Mouse (Mus musculus): ENCODE results near the gene Zc3h7a. TPM values are rescaled to one million over a fixed set of nuclear protein-coding genes. Genes with fewer than 3 reads are reported as not detected.
"Not testable (repeated sequence)": the region's sequence is repeated elsewhere in the genome, so short reads cannot be mapped to it uniquely, and the experiment has no call there.

Zc3h7a gene
- polyA plus RNA-seq, 1 experiment from 2014 or later = 22.5 TPM

DNA sequence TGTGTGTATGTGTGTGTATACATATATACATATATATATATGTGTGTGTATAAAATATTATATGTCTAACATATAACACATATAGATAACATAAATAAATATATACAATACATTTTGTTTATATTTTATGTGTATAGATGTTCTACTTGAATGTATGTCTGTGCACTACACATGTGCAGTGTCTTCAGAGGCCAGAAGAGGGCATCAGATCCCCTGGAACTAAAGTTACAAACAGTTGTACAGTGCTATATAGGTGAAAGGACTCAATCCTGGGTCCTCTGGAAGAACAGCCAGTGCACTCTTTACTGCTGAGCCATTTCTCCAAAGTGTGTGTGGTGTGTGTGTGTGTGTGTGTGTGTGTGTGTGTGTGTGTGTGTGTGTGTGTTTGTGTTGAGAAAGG is 21.7 kb downstream of the Zc3h7a start:
- Histone ChIP-seq H3K4me3 (ENCODE audit: low read depth, low read length) (no peak overlapping the region), H3K4me1 (ENCODE audit: insufficient read depth) (no peaks in the 10 kb centered on the region), H3K36me3 (replicated peaks; ENCODE audit: insufficient read depth, low read length) (peaks cover 82% of the 10 kb centered on the region), H3K9ac (replicated peaks) (no peak overlapping the region), H3K4me2 (ENCODE audit: low read depth, low read length) (no peak overlapping the region), H3K9me3 (ENCODE audit: low read length) (0 out of 2 replicates have a peak, but pooled peaks cover 2% of the 10 kb centered on the region), H3K27me3 (ENCODE audit: insufficient read depth, low read length) (no peaks in the 10 kb centered on the region), H3K27ac (ENCODE audit: low read depth) (no peak overlapping the region)
- no peak for ATAC-seq
- DNase-seq = no peak
- TF ChIP-seq EP300 (IDR thresholded peaks at IDR 0.05; ENCODE audit: low read depth) (no peak), CTCF (IDR thresholded peaks at IDR 0.05; ENCODE audit: low read depth) (peak; percentile 44)

- H3K9me3 ChIP-seq (ENCODE audit: low read length); H3K27me3 ChIP-seq (ENCODE audit: insufficient read depth, low read length); H3K27ac ChIP-seq (ENCODE audit: low read depth); H3K4me2 ChIP-seq (ENCODE audit: low read depth, low read length); H3K4me1 ChIP-seq (ENCODE audit: insufficient read depth); DNase-seq; H3K4me3 ChIP-seq (ENCODE audit: low read depth, low read length); H3K9ac ChIP-seq (replicated peaks); ATAC-seq: not testable (repeated sequence)
- WGBS (ENCODE audit: insufficient replicate concordance) = 35% methylated on average over 53 of the region's 56 CpGs
- peaks cover 77% of the 10 kb centered on the region for H3K36me3 ChIP-seq (replicated peaks; ENCODE audit: insufficient read depth, low read length)
Observed at GRCm38 (mm10) chr16:11143706-11144483, 32.3 kb downstream of the Zc3h7a start.

DNA sequence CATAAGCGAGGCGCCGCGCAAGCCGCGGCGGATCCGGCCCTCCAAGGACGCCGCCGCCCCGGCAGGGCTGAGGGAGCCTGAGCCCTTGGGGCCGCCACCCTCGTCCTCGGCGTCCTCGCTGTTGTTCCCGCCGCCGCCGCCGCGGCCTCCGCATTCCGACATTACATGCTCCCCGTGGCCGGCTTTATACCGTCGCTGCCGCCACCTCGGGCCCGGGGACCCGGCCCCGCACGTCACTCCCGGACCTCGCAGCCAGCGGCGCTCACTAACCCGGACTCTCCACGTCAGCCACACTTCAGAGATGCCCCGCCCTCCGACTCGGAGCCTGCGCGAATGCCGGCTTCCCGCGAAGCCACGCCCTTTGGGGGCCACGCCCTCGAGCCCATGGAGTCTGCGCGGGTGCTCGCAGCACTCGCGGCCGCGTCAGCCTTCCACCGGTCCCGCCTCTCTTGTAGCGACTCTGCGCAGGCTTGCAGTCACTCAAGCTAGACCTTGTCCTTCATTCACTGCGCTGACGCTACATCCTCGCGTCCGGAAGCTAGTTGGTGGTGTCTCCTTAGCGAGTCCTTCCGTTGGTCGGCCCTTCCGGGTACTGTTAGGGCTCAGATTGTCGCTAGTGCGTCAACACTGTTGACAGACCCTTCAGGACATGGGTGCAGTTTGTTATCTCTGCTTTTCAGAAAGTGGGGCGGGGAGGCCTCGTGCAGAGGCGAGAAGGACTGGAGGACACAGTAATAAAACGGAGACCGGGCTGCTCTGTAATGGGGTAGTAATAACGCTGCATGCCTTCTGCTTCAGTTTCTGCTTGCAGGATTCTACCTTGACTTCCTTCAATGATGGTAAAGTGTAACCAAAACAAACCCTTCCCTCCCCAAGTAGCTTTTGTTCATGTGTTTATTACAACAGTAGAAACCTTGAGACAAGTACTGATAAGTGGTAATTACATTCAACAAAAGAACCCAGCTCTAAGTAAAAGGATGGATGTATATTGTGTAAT is 41.5 kb downstream of the Zc3h7a start, which contains the start of gene Txndc11:
Gene Txndc11, minus strand, starts transcription at position 303 of the 997 bp plus-strand sequence.
- Histone ChIP-seq H3K27ac (ENCODE audit: low read depth) (peak within 1 kb of the TSS; percentile 99), H3K36me3 (replicated peaks; ENCODE audit: insufficient read depth, low read length) (peaks cover 26% of the 10 kb centered on the region), H3K9ac (replicated peaks) (peak within 1 kb of the TSS; percentile 99), H3K4me3 (ENCODE audit: low read depth, low read length) (peak within 1 kb of the TSS; percentile 95), H3K4me1 (ENCODE audit: insufficient read depth) (peaks cover 17% of the 10 kb centered on the region), H3K9me3 (ENCODE audit: low read length) (no peaks in the 10 kb centered on the region), H3K27me3 (ENCODE audit: insufficient read depth, low read length) (no peaks in the 10 kb centered on the region), H3K4me2 (ENCODE audit: low read depth, low read length) (peak within 1 kb of the TSS; percentile 90)
- TF ChIP-seq CTCF (IDR thresholded peaks at IDR 0.05; ENCODE audit: low read depth) (no peak), EP300 (IDR thresholded peaks at IDR 0.05; ENCODE audit: low read depth) (peak; percentile 67)
- DNase-seq = peak; percentile 100
- under 1% methylated on average over 77 of the region's 80 CpGs for WGBS (ENCODE audit: insufficient replicate concordance)
- peak; percentile 96 for ATAC-seq

DNA sequence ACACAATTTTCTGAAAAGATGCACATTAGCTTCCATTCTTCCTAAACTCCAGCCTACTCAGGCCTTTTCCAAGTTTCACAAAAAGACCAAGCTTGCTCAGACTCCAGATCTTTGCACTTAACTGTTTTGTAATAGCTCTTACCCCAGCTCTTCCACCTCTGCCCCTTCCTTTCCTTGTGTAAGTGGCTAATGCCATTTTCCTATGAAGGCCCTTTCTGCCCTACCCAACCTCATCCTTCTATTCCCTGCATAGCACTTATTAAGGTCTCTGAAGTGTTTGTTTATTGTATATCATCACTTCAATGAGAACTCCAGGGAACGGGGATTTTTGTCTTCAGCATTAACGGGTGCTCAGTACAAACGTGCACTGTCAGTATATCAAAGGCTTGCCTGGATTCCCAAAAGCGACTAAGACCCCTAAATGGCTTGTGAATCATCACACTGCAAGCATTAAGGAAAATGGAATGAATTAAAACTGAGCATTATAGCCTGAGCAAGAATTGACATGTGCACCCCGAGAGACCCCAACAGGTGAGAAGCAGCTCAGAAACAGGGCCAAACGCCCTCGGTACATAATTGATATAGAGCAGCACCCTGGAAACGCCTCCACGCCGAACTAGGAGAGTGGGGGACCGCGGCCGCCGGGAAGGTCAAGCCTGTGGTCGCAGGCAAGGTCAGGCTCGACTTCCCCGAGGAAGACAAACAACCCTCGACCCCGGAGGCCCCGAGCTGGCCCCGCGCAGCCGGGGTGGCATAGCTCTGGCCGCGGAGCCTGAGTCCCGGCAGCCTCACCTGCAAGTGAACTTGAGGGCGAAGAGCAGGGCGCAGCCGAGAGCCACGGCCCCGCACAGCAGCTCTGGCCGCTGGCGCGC is 42.5 kb downstream of the Zc3h7a start:
- under 1% methylated on average over 29 of the region's 34 CpGs for WGBS (ENCODE audit: insufficient replicate concordance)
- Histone ChIP-seq H3K27ac (ENCODE audit: low read depth) (peak overlapping the region; percentile 99), H3K9me3 (ENCODE audit: low read length) (no peaks in the 10 kb centered on the region), H3K4me3 (ENCODE audit: low read depth, low read length) (peak overlapping the region; percentile 95), H3K4me2 (ENCODE audit: low read depth, low read length) (peak overlapping the region; percentile 90), H3K36me3 (replicated peaks; ENCODE audit: insufficient read depth, low read length) (peaks cover 16% of the 10 kb centered on the region), H3K27me3 (ENCODE audit: insufficient read depth, low read length) (no peaks in the 10 kb centered on the region), H3K4me1 (ENCODE audit: insufficient read depth) (peaks cover 17% of the 10 kb centered on the region), H3K9ac (replicated peaks) (peak overlapping the region; percentile 99)
- TF ChIP-seq CTCF (IDR thresholded peaks at IDR 0.05; ENCODE audit: low read depth) = no peak
- TF ChIP-seq EP300 (IDR thresholded peaks at IDR 0.05; ENCODE audit: low read depth) = no peak
- no peak for ATAC-seq
- no peak for DNase-seq

DNA sequence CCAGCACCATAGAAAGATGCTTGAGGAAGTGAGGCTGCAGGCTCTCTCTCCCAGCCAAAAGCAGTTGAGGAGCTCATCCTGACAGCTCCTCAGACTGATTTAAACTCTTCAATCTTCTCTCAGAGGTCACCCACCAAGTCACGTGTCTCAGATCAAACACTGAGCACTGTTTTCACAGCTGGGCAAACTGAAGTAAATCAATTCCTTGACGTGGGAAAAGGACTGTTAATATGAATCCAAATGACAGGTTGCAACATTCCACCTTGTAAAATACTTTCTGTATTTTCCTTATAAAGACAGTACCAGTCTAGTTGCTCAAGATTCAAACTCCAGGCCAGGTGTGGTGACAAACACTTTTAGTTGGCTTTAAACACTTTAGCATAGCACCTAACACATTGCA is 43.4 kb downstream of the Zc3h7a start:
- Histone ChIP-seq H3K27ac (ENCODE audit: low read depth) (peak overlapping the region; percentile 99; the same call in 1 of the 2 replicates), H3K9ac (replicated peaks) (peak overlapping the region; percentile 99), H3K36me3 (replicated peaks; ENCODE audit: insufficient read depth, low read length) (peaks cover 19% of the 10 kb centered on the region), H3K9me3 (ENCODE audit: low read length) (no peaks in the 10 kb centered on the region), H3K27me3 (ENCODE audit: insufficient read depth, low read length) (no peaks in the 10 kb centered on the region), H3K4me1 (ENCODE audit: insufficient read depth) (peaks cover 17% of the 10 kb centered on the region), H3K4me3 (ENCODE audit: low read depth, low read length) (peak overlapping the region; percentile 95), H3K4me2 (ENCODE audit: low read depth, low read length) (peak overlapping the region; percentile 90)
- 19% methylated on average over 2 of the region's 2 CpGs for WGBS (ENCODE audit: insufficient replicate concordance)
- ATAC-seq (no peak), DNase-seq (peak; percentile 20)
- no peak; the same call in 1 of the 2 replicates for TF ChIP-seq EP300 (IDR thresholded peaks at IDR 0.05; ENCODE audit: low read depth)
- TF ChIP-seq CTCF (IDR thresholded peaks at IDR 0.05; ENCODE audit: low read depth) = no peak
